Mouse (Mus musculus): ENCODE measurements at regions not wholly inside any gene's neighbourhood (a gene's known extent, or its start where the extent isn't known, plus 50 kb on each side); places are given as distances from the start of the nearest gene placed in this dataset.

- Histone ChIP-seq H3K36me3 (ENCODE audit: control insufficient read depth, insufficient read depth, low read length) (no peaks in the 10 kb centered on the region), H3K27ac (ENCODE audit: low read depth, low read length) (no peak overlapping the region), H3K4me2 (ENCODE audit: low read length) (no peak overlapping the region), H3K9ac (ENCODE audit: low read length) (no peak overlapping the region), H3K27me3 (replicated peaks; ENCODE audit: control insufficient read depth, insufficient read depth, low read length) (no peaks in the 10 kb centered on the region), H3K4me1 (ENCODE audit: control insufficient read depth, insufficient read depth, low read length) (no peaks in the 10 kb centered on the region), H3K9me3 (replicated peaks; ENCODE audit: control insufficient read depth, low read length) (no peaks in the 10 kb centered on the region), H3K4me3 (ENCODE audit: low read depth, low read length) (no peak overlapping the region)
- 81% methylated on average over 5 of the region's 5 CpGs for WGBS
- no peak for ATAC-seq
- DNase-seq (ENCODE audit: low spot score), result no peak
These were observed 55.3 kb downstream of the Crygf start for GRCm38 (mm10) chr1:65981665-65982064.

GRCm38 (mm10) chr1:66000398-66000797, 74.1 kb downstream of the Crygf start:
- no peaks in the 10 kb centered on the region for H3K27me3 ChIP-seq (replicated peaks; ENCODE audit: control insufficient read depth, insufficient read depth, low read length)
- 63% methylated on average over 3 of the region's 3 CpGs for WGBS
- DNase-seq (ENCODE audit: low spot score) (no peak), ATAC-seq (no peak)
- H3K4me1 ChIP-seq (ENCODE audit: control insufficient read depth, insufficient read depth, low read length), result peaks cover 5% of the 10 kb centered on the region; the same call in 1 of the 2 replicates
- H3K4me2 ChIP-seq (ENCODE audit: low read length), result no peak overlapping the region
- H3K9me3 ChIP-seq (replicated peaks; ENCODE audit: control insufficient read depth, low read length), result no peaks in the 10 kb centered on the region
- H3K27ac ChIP-seq (ENCODE audit: low read depth, low read length), result no peak overlapping the region
- no peak overlapping the region for H3K9ac ChIP-seq (ENCODE audit: low read length)
- no peak overlapping the region for H3K4me3 ChIP-seq (ENCODE audit: low read depth, low read length)
- no peaks in the 10 kb centered on the region for H3K36me3 ChIP-seq (ENCODE audit: control insufficient read depth, insufficient read depth, low read length)

- no peak overlapping the region for H3K27ac ChIP-seq (ENCODE audit: low read depth, low read length)
- H3K9me3 ChIP-seq (replicated peaks; ENCODE audit: control insufficient read depth, low read length), result no peaks in the 10 kb centered on the region
- peaks cover 5% of the 10 kb centered on the region; the same call in 1 of the 2 replicates for H3K4me1 ChIP-seq (ENCODE audit: control insufficient read depth, insufficient read depth, low read length)
- peak; percentile 37 for DNase-seq (ENCODE audit: low spot score)
- 0 out of 2 replicates have a peak overlapping the region, but pooled peaks have one; percentile 20 for H3K4me2 ChIP-seq (ENCODE audit: low read length)
- WGBS, result 40% methylated on average over 17 of the region's 17 CpGs
- no peaks in the 10 kb centered on the region for H3K36me3 ChIP-seq (ENCODE audit: control insufficient read depth, insufficient read depth, low read length)
- no peak overlapping the region for H3K4me3 ChIP-seq (ENCODE audit: low read depth, low read length)
- no peaks in the 10 kb centered on the region for H3K27me3 ChIP-seq (replicated peaks; ENCODE audit: control insufficient read depth, insufficient read depth, low read length)
- H3K9ac ChIP-seq (ENCODE audit: low read length), result no peak overlapping the region; the same call in 1 of the 2 replicates
- peak; percentile 60; the same call in 1 of the 2 replicates for ATAC-seq
These were observed 77.8 kb downstream of the Crygf start for GRCm38 (mm10) chr1:66003897-66004660.

Measured in forebrain, embryonic 14.5 days (tissue).